Mouse (Mus musculus): ENCODE measurements at regions not wholly inside any gene's neighbourhood (a gene's known extent, or its start where the extent isn't known, plus 50 kb on each side); places are given as distances from the start of the nearest gene placed in this dataset.

DNA sequence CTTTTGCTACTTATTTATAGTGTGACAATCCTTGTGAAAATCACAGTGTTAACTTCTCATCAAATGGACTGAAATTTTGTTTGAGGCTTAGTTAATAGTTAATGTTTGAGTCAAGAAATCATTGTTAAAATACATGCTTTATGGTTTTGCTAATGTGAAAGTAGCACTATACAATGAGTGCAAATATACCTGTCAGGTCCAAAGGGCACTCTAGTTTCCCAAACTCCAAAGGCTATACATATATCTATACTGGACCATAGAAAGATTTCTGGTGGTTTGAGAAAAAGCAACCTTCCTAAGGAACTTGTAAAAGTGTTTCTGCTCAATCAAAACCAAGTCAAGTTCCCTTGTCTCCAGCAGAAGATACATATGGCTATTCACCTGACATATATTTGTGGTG, 258.3 kb upstream of the Dsel start:
- Histone ChIP-seq H3K27me3 (replicated peaks; ENCODE audit: control insufficient read depth, insufficient read depth, low read length) (no peaks in the 10 kb centered on the region), H3K4me2 (ENCODE audit: low read depth, low read length) (no peak overlapping the region), H3K9ac (ENCODE audit: low read depth, low read length) (no peak overlapping the region), H3K4me1 (ENCODE audit: control insufficient read depth, insufficient read depth, low read length) (no peaks in the 10 kb centered on the region), H3K4me3 (ENCODE audit: low read length) (no peak overlapping the region), H3K36me3 (ENCODE audit: control insufficient read depth, insufficient read depth, low read length) (no peaks in the 10 kb centered on the region), H3K27ac (ENCODE audit: low read length) (no peak overlapping the region), H3K9me3 (ENCODE audit: control insufficient read depth, low read length) (no peaks in the 10 kb centered on the region)
- peak; percentile 74; the same call in 1 of the 2 replicates for ATAC-seq

GRCm38 (mm10) chr1:112103451-112103850, 238.7 kb upstream of the Dsel start:
- H3K4me1 ChIP-seq (ENCODE audit: control insufficient read depth, insufficient read depth, low read length): no peaks in the 10 kb centered on the region
- H3K9ac ChIP-seq (ENCODE audit: low read depth, low read length): no peak overlapping the region
- H3K36me3 ChIP-seq (ENCODE audit: control insufficient read depth, insufficient read depth, low read length): no peaks in the 10 kb centered on the region
- no peak overlapping the region for H3K27ac ChIP-seq (ENCODE audit: low read length)
- H3K27me3 ChIP-seq (replicated peaks; ENCODE audit: control insufficient read depth, insufficient read depth, low read length): no peaks in the 10 kb centered on the region
- WGBS: 85% methylated on average over 1 of the region's 1 CpGs
- H3K4me3 ChIP-seq (ENCODE audit: low read length): no peak overlapping the region
- ATAC-seq: no peak
- H3K9me3 ChIP-seq (ENCODE audit: control insufficient read depth, low read length): no peaks in the 10 kb centered on the region
- H3K4me2 ChIP-seq (ENCODE audit: low read depth, low read length): no peak overlapping the region

DNA sequence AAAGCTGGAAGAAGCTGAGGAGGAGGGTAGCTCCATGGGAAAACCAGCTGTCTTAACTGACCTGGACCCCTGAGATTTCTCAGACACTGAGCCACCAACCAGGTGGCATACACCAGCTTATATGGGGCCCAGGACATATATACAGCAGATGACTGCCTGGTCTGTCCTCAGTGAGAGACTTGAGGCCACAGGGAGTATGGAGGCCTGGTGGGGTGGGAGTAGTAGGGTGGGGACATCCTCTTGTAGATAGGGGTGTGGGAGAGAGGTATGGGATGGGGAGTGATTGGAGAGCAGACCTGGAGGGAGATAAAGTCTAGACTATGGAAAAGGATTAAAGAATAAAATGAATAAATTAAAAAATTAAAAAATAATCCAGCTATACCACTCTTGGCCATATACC, 195.2 kb upstream of the Dsel start:
- no peak for ATAC-seq
- Histone ChIP-seq H3K4me2 (ENCODE audit: low read depth, low read length) (no peak overlapping the region), H3K36me3 (ENCODE audit: control insufficient read depth, insufficient read depth, low read length) (no peaks in the 10 kb centered on the region), H3K4me3 (ENCODE audit: low read length) (no peak overlapping the region), H3K9me3 (ENCODE audit: control insufficient read depth, low read length) (no peaks in the 10 kb centered on the region), H3K27ac (ENCODE audit: low read length) (no peak overlapping the region), H3K9ac (ENCODE audit: low read depth, low read length) (no peak overlapping the region), H3K27me3 (replicated peaks; ENCODE audit: control insufficient read depth, insufficient read depth, low read length) (no peaks in the 10 kb centered on the region), H3K4me1 (ENCODE audit: control insufficient read depth, insufficient read depth, low read length) (no peaks in the 10 kb centered on the region)

DNA sequence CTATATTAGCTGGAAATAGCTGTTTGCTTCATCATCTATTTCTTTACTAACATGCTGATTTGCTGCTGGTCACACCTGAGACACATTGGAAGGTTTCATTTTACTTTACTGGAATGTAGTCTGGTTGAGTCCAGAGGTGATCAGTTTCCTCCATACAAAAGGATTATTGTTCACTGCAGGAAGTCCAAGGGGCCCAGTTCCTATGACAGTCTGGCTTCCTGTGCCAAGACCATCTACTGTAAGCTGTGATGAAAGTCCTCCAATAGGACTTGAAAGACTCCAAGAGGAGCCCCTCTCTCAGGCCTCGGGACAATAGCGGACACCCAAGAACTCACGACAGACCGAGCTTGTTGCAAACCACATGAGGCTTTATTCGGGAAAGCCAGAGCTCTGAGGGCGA, 189.2 kb upstream of the Dsel start:
- Histone ChIP-seq H3K36me3 (ENCODE audit: control insufficient read depth, insufficient read depth, low read length) (no peaks in the 10 kb centered on the region), H3K4me2 (ENCODE audit: low read depth, low read length) (no peak overlapping the region), H3K9ac (ENCODE audit: low read depth, low read length) (no peak overlapping the region), H3K4me3 (ENCODE audit: low read length) (no peak overlapping the region), H3K27me3 (replicated peaks; ENCODE audit: control insufficient read depth, insufficient read depth, low read length) (no peaks in the 10 kb centered on the region), H3K4me1 (ENCODE audit: control insufficient read depth, insufficient read depth, low read length) (no peaks in the 10 kb centered on the region), H3K27ac (ENCODE audit: low read length) (no peak overlapping the region), H3K9me3 (ENCODE audit: control insufficient read depth, low read length) (no peaks in the 10 kb centered on the region)
- ATAC-seq: no peak
- WGBS: 90% methylated on average over 6 of the region's 6 CpGs

GRCm38 (mm10) chr1:112043061-112043460, 178.3 kb upstream of the Dsel start:
- Histone ChIP-seq H3K4me1 (ENCODE audit: control insufficient read depth, insufficient read depth, low read length) (no peaks in the 10 kb centered on the region), H3K4me3 (ENCODE audit: low read length) (no peak overlapping the region), H3K27ac (ENCODE audit: low read length) (no peak overlapping the region), H3K27me3 (replicated peaks; ENCODE audit: control insufficient read depth, insufficient read depth, low read length) (no peaks in the 10 kb centered on the region), H3K36me3 (ENCODE audit: control insufficient read depth, insufficient read depth, low read length) (no peaks in the 10 kb centered on the region), H3K4me2 (ENCODE audit: low read depth, low read length) (no peak overlapping the region), H3K9ac (ENCODE audit: low read depth, low read length) (no peak overlapping the region), H3K9me3 (ENCODE audit: control insufficient read depth, low read length) (no peaks in the 10 kb centered on the region)
- ATAC-seq: no peak

DNA sequence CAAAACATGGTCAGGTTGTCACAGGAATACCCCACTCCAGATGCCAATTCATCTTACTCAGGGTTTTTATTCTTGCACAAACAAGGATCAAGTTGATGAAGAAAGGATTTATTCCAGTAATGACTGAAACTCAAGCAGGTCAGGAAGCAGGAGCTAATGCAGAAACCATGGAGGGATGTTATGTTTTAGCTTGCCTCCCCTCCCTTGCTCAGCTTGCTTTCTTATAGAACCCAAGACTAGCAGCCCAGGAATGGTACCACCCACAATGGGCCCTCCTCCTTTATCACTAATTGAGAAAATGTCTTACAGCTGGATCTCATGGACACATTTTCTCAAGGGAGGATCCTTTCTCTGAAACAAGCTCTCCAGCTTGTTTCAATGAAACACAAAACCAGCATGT, 175.2 kb upstream of the Dsel start:
- Histone ChIP-seq H3K4me3 (ENCODE audit: low read length) (no peak overlapping the region), H3K9me3 (ENCODE audit: control insufficient read depth, low read length) (no peaks in the 10 kb centered on the region), H3K4me2 (ENCODE audit: low read depth, low read length) (no peak overlapping the region), H3K9ac (ENCODE audit: low read depth, low read length) (no peak overlapping the region), H3K27ac (ENCODE audit: low read length) (no peak overlapping the region), H3K4me1 (ENCODE audit: control insufficient read depth, insufficient read depth, low read length) (no peaks in the 10 kb centered on the region), H3K36me3 (ENCODE audit: control insufficient read depth, insufficient read depth, low read length) (no peaks in the 10 kb centered on the region), H3K27me3 (replicated peaks; ENCODE audit: control insufficient read depth, insufficient read depth, low read length) (no peaks in the 10 kb centered on the region)
- ATAC-seq: no peak

DNA sequence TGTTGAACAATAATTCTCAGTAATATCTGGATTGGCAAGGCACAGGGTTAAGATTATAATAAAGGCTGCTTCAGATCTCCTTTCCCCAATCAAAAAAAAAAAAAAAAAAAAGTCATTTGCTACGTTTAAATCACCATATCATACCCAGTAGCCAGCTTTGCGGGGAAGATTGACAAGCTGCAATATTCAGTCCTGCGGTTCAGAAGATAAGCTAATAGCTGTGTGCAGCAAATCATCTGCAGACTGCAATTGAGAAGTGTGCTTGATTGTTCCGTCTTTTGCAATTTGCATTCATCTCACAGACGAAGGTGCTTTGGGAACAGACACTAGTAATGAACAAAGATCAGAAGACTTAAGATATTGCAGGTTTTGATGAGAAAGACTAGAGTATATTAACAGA, 163.8 kb upstream of the Dsel start:
- no peak overlapping the region for H3K4me3 ChIP-seq (ENCODE audit: low read length)
- no peaks in the 10 kb centered on the region for H3K4me1 ChIP-seq (ENCODE audit: control insufficient read depth, insufficient read depth, low read length)
- ATAC-seq: no peak
- 66% methylated on average over 5 of the region's 5 CpGs for WGBS
- H3K4me2 ChIP-seq (ENCODE audit: low read depth, low read length): no peak overlapping the region
- no peak overlapping the region for H3K27ac ChIP-seq (ENCODE audit: low read length)
- no peaks in the 10 kb centered on the region for H3K36me3 ChIP-seq (ENCODE audit: control insufficient read depth, insufficient read depth, low read length)
- H3K9me3 ChIP-seq (ENCODE audit: control insufficient read depth, low read length): no peaks in the 10 kb centered on the region
- no peak overlapping the region for H3K9ac ChIP-seq (ENCODE audit: low read depth, low read length)
- no peaks in the 10 kb centered on the region for H3K27me3 ChIP-seq (replicated peaks; ENCODE audit: control insufficient read depth, insufficient read depth, low read length)
